Mouse (Mus musculus): ENCODE measurements around the gene Lypd8. TPM values are rescaled to one million over a fixed set of nuclear protein-coding genes. Genes with fewer than 3 reads are reported as not detected.

Lypd8 gene
- total RNA-seq, 2 experiments from 2014 or later, result not detected

DNA sequence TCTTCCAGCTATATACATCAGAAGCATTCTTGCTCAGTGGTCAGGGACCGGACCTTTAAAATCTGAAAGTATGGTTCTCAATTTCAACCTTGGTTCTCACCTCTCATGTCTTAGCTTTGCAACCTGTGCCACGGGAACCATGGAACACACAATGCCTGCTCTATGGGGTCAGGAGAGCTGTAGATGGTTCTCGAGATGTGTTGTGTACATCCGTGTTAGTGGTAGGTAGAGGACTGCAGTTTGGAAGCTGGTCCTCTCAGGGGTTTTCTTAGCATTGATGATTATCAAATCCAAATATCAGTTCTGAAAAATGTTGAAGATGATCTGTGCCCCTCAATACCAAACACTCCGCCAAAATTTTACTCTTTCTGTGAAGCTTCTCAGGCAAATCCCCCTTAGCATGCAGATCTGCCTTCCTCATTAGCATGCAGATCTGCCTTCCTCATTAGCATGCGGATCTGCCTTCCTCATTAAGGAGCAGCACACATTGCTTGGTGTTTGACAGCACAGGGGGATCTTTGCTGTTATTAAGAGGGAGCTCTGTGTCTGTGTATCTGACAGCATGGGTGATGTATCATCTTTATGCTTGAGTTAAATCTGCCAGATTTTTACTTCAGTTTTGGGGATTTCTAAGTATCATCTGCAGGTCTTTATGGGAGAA is 21.3 kb downstream of the Lypd8 start:
- no peak for DNase-seq

DNA sequence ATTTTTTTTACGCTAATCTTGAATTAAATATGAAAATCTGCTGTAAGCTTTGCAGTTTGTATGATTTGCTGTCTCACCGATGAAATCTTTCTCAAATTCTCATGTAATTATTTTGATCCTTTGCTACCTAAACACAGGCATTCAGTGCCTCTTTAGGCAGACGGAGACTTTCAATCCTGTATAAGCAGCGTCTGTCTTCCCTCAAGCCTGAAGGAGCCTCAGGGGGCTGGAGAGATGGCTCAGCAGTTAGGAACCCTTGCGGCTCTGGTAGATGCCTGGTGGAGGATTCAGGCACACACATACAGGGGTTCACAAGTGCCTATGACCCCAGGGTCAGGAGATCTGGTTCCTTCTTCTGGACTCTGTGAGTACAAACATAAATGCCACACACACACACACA is 21.8 kb downstream of the Lypd8 start:
- no peak for DNase-seq

DNA sequence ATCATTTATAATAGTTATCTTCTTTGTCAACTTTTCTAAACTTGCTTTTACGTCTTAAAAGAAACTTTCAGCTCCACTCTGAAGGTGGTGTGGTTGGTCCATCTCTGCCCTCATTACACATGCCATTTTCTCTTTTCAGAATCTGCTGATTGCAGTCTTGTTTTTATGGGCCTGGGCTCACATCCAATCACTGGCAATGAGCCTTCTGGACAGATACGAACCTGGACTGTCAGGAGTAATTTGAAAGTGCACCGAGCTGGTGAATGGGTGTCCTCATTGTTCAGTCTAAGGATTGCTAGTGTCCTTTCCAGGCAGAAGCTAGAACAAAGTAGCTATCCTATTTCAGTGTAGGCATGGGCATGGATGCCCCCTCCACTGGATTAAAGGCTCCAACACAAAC is 29.2 kb downstream of the Lypd8 start:
- DNase-seq, result peak; percentile 6

DNA sequence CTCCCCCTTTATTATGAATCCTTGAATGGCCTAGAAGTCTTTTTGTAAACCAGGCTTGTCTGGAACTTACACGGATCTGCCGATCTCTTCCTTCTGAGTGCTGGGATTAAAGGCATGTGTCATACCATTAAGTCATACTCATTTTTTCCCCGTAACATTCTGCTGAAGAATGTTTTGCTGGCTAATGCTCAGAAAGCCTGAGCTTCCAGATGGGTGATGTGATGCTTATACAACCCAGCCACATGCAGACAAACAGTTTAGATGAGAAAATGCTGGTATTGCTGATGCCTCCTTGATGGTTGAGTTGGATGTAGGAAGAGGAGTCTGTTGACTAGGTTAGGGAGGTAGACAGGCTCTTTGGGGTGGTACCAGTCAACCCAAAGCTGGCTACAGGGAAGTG is 39.5 kb downstream of the Lypd8 start:
- DNase-seq, result no peak

DNA sequence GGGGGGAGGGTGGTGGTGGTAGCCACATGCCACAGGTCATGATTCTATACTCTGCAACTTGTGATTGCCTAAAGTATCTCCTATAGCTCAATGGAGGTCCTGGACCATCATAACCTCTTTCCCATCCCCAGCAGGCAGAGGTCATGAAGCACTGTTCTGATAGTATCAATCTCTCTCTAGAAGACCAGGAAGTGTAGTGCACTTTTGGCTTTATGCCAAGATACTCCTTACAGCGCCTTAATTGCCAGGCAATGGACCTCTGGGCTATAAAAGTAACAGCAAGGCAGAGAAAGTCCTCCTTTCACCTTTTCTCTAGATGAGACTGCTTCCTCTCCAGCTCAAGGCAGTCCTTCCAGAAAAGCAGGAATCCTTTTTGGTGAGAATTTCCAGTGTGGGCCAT is 42.0 kb downstream of the Lypd8 start, which contains the start of gene 1810065E05Rik:
TSS of gene 1810065E05Rik (plus strand) at position 297 of the 400 bp plus-strand sequence.
- no peak for DNase-seq

DNA sequence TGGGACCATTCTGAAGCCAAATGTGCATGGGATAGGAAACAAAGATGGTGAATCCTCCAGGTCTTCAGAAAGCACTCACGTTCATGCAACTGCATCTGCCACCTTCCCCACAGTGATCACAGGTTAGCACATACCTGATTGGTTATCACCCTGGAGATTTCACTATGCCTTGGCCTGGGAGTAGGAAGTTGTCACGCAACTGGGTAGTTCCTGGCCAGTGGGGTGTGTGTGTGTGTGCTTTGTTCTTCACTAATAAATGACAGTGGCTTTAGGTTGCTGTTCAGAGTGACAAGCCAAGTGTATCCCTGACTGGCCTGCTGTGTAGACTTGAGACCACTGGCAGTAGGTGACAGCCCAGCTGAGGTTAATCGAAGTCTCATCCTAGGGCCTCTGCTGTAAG is 53.4 kb downstream of the Lypd8 start, which contains the start of gene Gm12253:
TSS of gene Gm12253 (plus strand) at position 301 of the 400 bp plus-strand sequence.
- DNase-seq, result no peak

DNA sequence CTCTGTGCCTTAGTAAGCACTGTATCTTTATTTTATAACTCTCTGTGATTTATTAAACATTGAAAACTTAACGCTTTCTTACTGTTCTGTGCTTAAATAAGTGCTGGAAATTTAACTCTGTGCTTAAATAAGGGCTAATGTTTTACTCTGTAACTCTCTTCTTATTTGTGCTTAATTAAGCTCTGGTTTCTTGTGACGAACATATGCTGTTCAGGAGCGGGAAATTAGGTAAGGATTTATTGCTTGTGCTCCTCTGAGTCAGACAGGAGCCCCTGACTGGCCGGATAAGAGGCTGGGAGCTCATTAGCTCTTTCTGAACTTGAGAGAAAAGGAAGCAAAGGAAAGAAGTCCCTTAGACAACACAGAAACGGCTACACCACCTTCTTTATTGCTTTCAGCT is 59.0 kb downstream of the Lypd8 start:
- DNase-seq, result no peak

Other genes with a start within 250 kb of the Lypd8 start
- gene Gemin5, start 210.5 kb upstream of the Lypd8 start, total RNA-seq (2021), result 10 to 100 TPM; 16.5 to 19.1 TPM
- gene Mrpl22, start 207.4 kb upstream of the Lypd8 start, total RNA-seq (2021), result 10 to 100 TPM; 68.8 to 70.9 TPM
- 1 to 10 TPM; 7.7 to 8.4 TPM for gene Igtp, start 179.5 kb upstream of the Lypd8 start, total RNA-seq (2021)
- 1 to 10 TPM; 8.8 to 9.8 TPM for gene Irgm2, start 179.4 kb upstream of the Lypd8 start, total RNA-seq (2021)
- under 1 TPM; 0.21 to 0.36 TPM for gene 4930438A08Rik, start 104.2 kb upstream of the Lypd8 start, total RNA-seq (2021)
- 10 to 100 TPM in 1 of 2 experiments, 1 to 10 TPM in 1; 6.9 to 13.1 TPM for gene Zfp692, start 72.0 kb upstream of the Lypd8 start, total RNA-seq (2021)
- 10 to 100 TPM; 50.9 to 60.2 TPM for gene Zfp672, start 48.7 kb upstream of the Lypd8 start, total RNA-seq (2021)
- 10 to 100 TPM; 36.6 to 46.1 TPM for gene Sh3bp5l, start 48.3 kb upstream of the Lypd8 start, total RNA-seq (2021)
- gene 1810065E05Rik, start 42.1 kb downstream of the Lypd8 start, total RNA-seq (2021), result not detected
- gene Gm12253, start 53.5 kb downstream of the Lypd8 start, total RNA-seq (2021), result not detected
- not detected for gene Lypd9, start 73.9 kb downstream of the Lypd8 start, total RNA-seq (2021)
- gene Olfr30, start 83.2 kb downstream of the Lypd8 start, total RNA-seq (2021), result not detected
- not detected for gene Olfr332, start 113.5 kb downstream of the Lypd8 start, total RNA-seq (2021)
- not detected for gene Olfr331, start 123.5 kb downstream of the Lypd8 start, total RNA-seq (2021)
- not detected for gene Olfr330, start 155.8 kb downstream of the Lypd8 start, total RNA-seq (2021)
- gene Olfr329-ps, start 167.4 kb downstream of the Lypd8 start, total RNA-seq (2021), result not detected
- not detected for gene Olfr328, start 176.6 kb downstream of the Lypd8 start, total RNA-seq (2021)
- gene Olfr224, start 191.5 kb downstream of the Lypd8 start, total RNA-seq (2021), result not detected
- gene Olfr325, start 198.7 kb downstream of the Lypd8 start, total RNA-seq (2021), result not detected
- gene Olfr324, start 216.1 kb downstream of the Lypd8 start, total RNA-seq (2021), result not detected
- not detected for gene 2210407C18Rik, start 237.0 kb downstream of the Lypd8 start, total RNA-seq (2021)

All from adrenal gland, postnatal 10 days (tissue).